Mouse (Mus musculus): ENCODE measurements around the gene 2310002L09Rik. TPM values are rescaled to one million over a fixed set of nuclear protein-coding genes. Genes with fewer than 3 reads are reported as not detected.
"Not testable (repeated sequence)": the region's sequence is repeated elsewhere in the genome, so short reads cannot be mapped to it uniquely, and the experiment has no call there.

2310002L09Rik gene
- total RNA-seq (2015; ENCODE audit: low replicate concordance), result not detected in 2 replicates
- total RNA-seq (2017; ENCODE audit: low replicate concordance), result not detected in 2 replicates

GRCm38 (mm10) chr4:73950375-73950896 lies at the start of gene 2310002L09Rik:
2310002L09Rik (minus strand) TSS chr4:73950846.
- ATAC-seq (replicated peaks; ENCODE audit: low FRiP score, poor library complexity, severe bottlenecking), result no peak

DNA sequence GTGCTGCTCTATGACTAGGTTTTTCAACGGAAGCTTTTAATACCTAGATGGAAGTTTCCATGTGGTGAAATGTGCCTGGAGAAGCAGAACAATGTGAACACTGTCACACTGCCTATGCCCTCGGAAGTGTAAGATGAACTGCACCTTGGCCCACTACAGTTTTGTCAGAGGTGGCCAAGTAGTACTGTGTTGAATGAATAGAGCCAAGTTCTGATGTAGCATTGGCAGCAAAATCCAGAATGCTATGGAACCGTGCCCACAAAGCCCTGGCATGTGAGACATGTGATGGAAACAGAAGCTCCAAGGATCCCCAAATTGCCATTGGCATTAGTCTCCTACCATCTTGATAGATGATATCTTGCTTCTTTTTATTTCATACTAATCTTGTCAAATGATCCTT lies 29.8 kb upstream of the 2310002L09Rik start:
- no peak for ATAC-seq (replicated peaks; ENCODE audit: low FRiP score, poor library complexity, severe bottlenecking)

DNA sequence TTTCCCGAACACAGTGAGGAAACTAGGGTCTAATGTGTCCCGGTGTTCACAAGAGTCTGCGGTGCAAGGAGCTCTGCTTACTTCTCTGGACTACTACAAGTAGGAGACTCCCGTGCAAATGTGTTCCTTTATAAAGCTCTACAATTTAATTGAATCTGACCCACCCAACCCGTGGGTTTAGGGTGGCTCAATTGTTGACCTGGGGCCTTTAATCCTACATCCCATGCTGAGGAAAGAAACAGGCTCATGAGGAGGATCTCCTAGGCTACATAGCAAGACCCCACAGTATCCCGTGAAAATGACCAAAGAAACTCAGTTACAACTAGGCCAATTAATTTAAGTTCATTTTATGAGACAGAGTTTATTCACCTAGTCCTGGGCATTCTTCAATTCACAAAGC lies 30.0 kb downstream of the 2310002L09Rik start, which contains the start of gene Gm11756:
Gene Gm11756, minus strand, starts transcription at position 101 of the 400 bp plus-strand sequence.
- not testable (repeated sequence) for ATAC-seq (replicated peaks; ENCODE audit: low FRiP score, poor library complexity, severe bottlenecking)

DNA sequence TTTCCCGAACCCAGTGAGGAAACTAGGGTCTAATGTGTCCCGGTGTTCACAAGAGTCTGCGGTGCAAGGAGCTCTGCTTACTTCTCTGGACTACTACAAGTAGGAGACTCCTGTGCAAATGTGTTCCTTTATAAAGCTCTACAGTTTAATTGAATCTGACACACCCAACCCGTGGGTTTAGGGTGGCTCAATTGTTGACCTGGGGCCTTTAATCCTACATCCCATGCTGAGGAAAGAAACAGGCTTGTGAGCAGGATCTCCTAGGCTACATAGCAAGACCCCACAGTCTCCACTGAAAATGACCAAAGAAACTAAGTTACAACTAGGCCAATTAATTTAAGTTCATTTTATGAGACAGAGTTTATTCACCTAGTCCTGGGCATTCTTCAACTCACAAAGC lies 44.8 kb downstream of the 2310002L09Rik start, which contains the start of gene Gm13871:
Gene Gm13871, minus strand, starts transcription at position 101 of the 400 bp plus-strand sequence.
- ATAC-seq (replicated peaks; ENCODE audit: low FRiP score, poor library complexity, severe bottlenecking), result not testable (repeated sequence)

- ATAC-seq (replicated peaks; ENCODE audit: low FRiP score, poor library complexity, severe bottlenecking), result not testable (repeated sequence)
Measured at GRCm38 (mm10) chr4:73891012-73891411, 59.6 kb downstream of the 2310002L09Rik start, which contains the start of gene Gm11757. Gm11757 (minus strand) TSS chr4:73891112.

Other genes with a start within 250 kb of the 2310002L09Rik start
- not detected in 2 replicates for gene Rasef, start 159.9 kb downstream of the 2310002L09Rik start, total RNA-seq (2015; ENCODE audit: low replicate concordance)
- gene Rasef, start 159.9 kb downstream of the 2310002L09Rik start, total RNA-seq (2017; ENCODE audit: low replicate concordance), result not detected in 2 replicates
- gene Gm11758, start 74.6 kb downstream of the 2310002L09Rik start, total RNA-seq (2015; ENCODE audit: low replicate concordance), result not detected in 2 replicates
- not detected in 2 replicates for gene Gm11758, start 74.6 kb downstream of the 2310002L09Rik start, total RNA-seq (2017; ENCODE audit: low replicate concordance)
- gene Gm11757, start 59.7 kb downstream of the 2310002L09Rik start, total RNA-seq (2015; ENCODE audit: low replicate concordance), result not detected in 2 replicates
- not detected in 2 replicates for gene Gm11757, start 59.7 kb downstream of the 2310002L09Rik start, total RNA-seq (2017; ENCODE audit: low replicate concordance)
- not detected in 2 replicates for gene Gm13871, start 44.9 kb downstream of the 2310002L09Rik start, total RNA-seq (2015; ENCODE audit: low replicate concordance)
- gene Gm13871, start 44.9 kb downstream of the 2310002L09Rik start, total RNA-seq (2017; ENCODE audit: low replicate concordance), result not detected in 2 replicates
- not detected in 2 replicates for gene Gm11756, start 30.1 kb downstream of the 2310002L09Rik start, total RNA-seq (2015; ENCODE audit: low replicate concordance)
- not detected in 2 replicates for gene Gm11756, start 30.1 kb downstream of the 2310002L09Rik start, total RNA-seq (2017; ENCODE audit: low replicate concordance)
- not detected in 2 replicates for gene Frmd3, start 62.6 kb upstream of the 2310002L09Rik start, total RNA-seq (2015; ENCODE audit: low replicate concordance)
- gene Frmd3, start 62.6 kb upstream of the 2310002L09Rik start, total RNA-seq (2017; ENCODE audit: low replicate concordance), result not detected in 2 replicates